ENCODE assay signal across 16 mouse cellular contexts in genomic region chr5:93100906-93101305, GRCm38 (mm10). TPM values are rescaled to one million over a fixed set of nuclear protein-coding genes. Genes with fewer than 3 reads are reported as not detected.
DNase-seq lines count a peak whose midpoint lies in the region; ATAC-seq and TF ChIP-seq lines count a peak whose summit lies in the region.
"Had no signal": no experiment of that assay in that cellular context is flagged by ENCODE, and none has a peak within 500 bp of the region (broad histone marks: within the 10 kb centered on the region; RNA-seq: fewer than 3 reads in every experiment).

No protein-coding gene starts in this region.

- 0 out of 2 replicates have a peak, but pooled peaks cover 5% of the 10 kb centered on the region for H3K36me3 ChIP-seq in intestine, embryonic 14.5 days (ENCODE audit: control insufficient read depth, insufficient read depth, low read length)
- 0 out of 2 replicates have a peak, but pooled peaks cover 4% of the 10 kb centered on the region for H3K36me3 ChIP-seq in intestine, postnatal 0 days (ENCODE audit: control insufficient read depth, insufficient read depth)
- peaks cover 6% of the 10 kb centered on the region; the same call in 1 of the 2 replicates for H3K36me3 ChIP-seq in midbrain, embryonic 11.5 days (ENCODE audit: control insufficient read depth, insufficient read depth, low read length)
- H3K36me3 ChIP-seq in midbrain, postnatal 0 days (ENCODE audit: insufficient read depth, low read length), result no peaks in the 10 kb centered on the region
- no peaks in the 10 kb centered on the region for H3K36me3 ChIP-seq in stomach, embryonic 16.5 days (ENCODE audit: control insufficient read depth, insufficient read depth, low read length)

- no peak for ATAC-seq in intestine, embryonic 14.5 days (replicated peaks; ENCODE audit: low FRiP score, low TSS enrichment, low read depth)
- no peak for ATAC-seq in intestine, postnatal 0 days
- no peak for ATAC-seq in midbrain, embryonic 11.5 days (ENCODE audit: low FRiP score)
- no peak for ATAC-seq in midbrain, postnatal 0 days (ENCODE audit: low FRiP score)
- ATAC-seq in stomach, embryonic 16.5 days (ENCODE audit: insufficient read depth, low FRiP score), result no peak

- H3K4me1 ChIP-seq in intestine, embryonic 14.5 days (replicated peaks; ENCODE audit: control insufficient read depth, insufficient read depth, low read length), result peaks cover 55% of the 10 kb centered on the region
- 0 out of 2 replicates have a peak, but pooled peaks cover 7% of the 10 kb centered on the region for H3K4me1 ChIP-seq in intestine, postnatal 0 days (replicated peaks; ENCODE audit: control insufficient read depth, insufficient read depth, low read length)
- peaks cover 22% of the 10 kb centered on the region for H3K4me1 ChIP-seq in midbrain, embryonic 11.5 days (ENCODE audit: control insufficient read depth, insufficient read depth, low read length)
- H3K4me1 ChIP-seq in midbrain, postnatal 0 days (ENCODE audit: insufficient read depth, low read length), result no peaks in the 10 kb centered on the region
- H3K4me1 ChIP-seq in stomach, embryonic 16.5 days (ENCODE audit: control insufficient read depth, insufficient read depth, low read length), result peaks cover 45% of the 10 kb centered on the region

- 89% methylated on average over 4 of the region's 4 CpGs for WGBS in intestine, embryonic 14.5 days
- 78% methylated on average over 4 of the region's 4 CpGs for WGBS in intestine, postnatal 0 days
- WGBS in midbrain, embryonic 11.5 days, result 77% methylated on average over 4 of the region's 4 CpGs
- 67% methylated on average over 4 of the region's 4 CpGs for WGBS in midbrain, postnatal 0 days
- WGBS in stomach, embryonic 16.5 days, result 79% methylated on average over 4 of the region's 4 CpGs

- no peaks in the 10 kb centered on the region for H3K9me3 ChIP-seq in intestine, embryonic 14.5 days (ENCODE audit: control insufficient read depth, low read length)
- no peaks in the 10 kb centered on the region for H3K9me3 ChIP-seq in intestine, postnatal 0 days (ENCODE audit: control insufficient read depth)
- H3K9me3 ChIP-seq in midbrain, embryonic 11.5 days (ENCODE audit: control insufficient read depth, low read length), result no peaks in the 10 kb centered on the region
- H3K9me3 ChIP-seq in midbrain, postnatal 0 days (ENCODE audit: low read length), result no peaks in the 10 kb centered on the region
- H3K9me3 ChIP-seq in stomach, embryonic 16.5 days (replicated peaks; ENCODE audit: control insufficient read depth, low read length), result no peaks in the 10 kb centered on the region

- peak; percentile 31 for DNase-seq in adrenal gland, adult 2 months
- DNase-seq in adrenal gland, postnatal 36 days, result no peak
- DNase-seq in intestine, embryonic 14.5 days (ENCODE audit: low spot score), result no peak
- peak; percentile 51 for DNase-seq in midbrain, embryonic 11.5 days (ENCODE audit: low spot score, missing footprints)
- DNase-seq in midbrain, postnatal 0 days (ENCODE audit: low spot score), result no peak
- no peak for DNase-seq in adrenal gland, postnatal 10 days
- DNase-seq: cerebellum, adult 11 months; retina, postnatal 1 day; thymus, adult 2 months had no signal

- peak overlapping the region; percentile 62 for H3K27ac ChIP-seq in intestine, embryonic 14.5 days (ENCODE audit: low read depth)
- H3K27ac ChIP-seq in intestine, postnatal 0 days (ENCODE audit: low read depth, low read length), result no peak overlapping the region
- H3K27ac ChIP-seq in midbrain, embryonic 11.5 days (ENCODE audit: low read depth, low read length), result no peak overlapping the region
- H3K27ac ChIP-seq in midbrain, postnatal 0 days (ENCODE audit: low read depth, low read length), result no peak overlapping the region
- peak overlapping the region; percentile 56 for H3K27ac ChIP-seq in stomach, embryonic 16.5 days (ENCODE audit: low read length)
- H3K27ac ChIP-seq: layer of hippocampus, adult 2 months; midbrain, embryonic 10.5 days had no signal

- H3K9ac ChIP-seq in intestine, embryonic 14.5 days (ENCODE audit: low read length), result no peak overlapping the region
- no peak overlapping the region for H3K9ac ChIP-seq in intestine, postnatal 0 days (ENCODE audit: low read depth, low read length)
- H3K9ac ChIP-seq in midbrain, embryonic 11.5 days (ENCODE audit: low read length), result no peak overlapping the region
- H3K9ac ChIP-seq in midbrain, postnatal 0 days (replicated peaks; ENCODE audit: low read length, poor library complexity, severe bottlenecking), result no peak overlapping the region
- H3K9ac ChIP-seq in stomach, embryonic 16.5 days (ENCODE audit: low read length), result no peak overlapping the region

- no peaks in the 10 kb centered on the region for H3K27me3 ChIP-seq in intestine, embryonic 14.5 days (replicated peaks; ENCODE audit: control insufficient read depth, insufficient read depth, low read length)
- H3K27me3 ChIP-seq in intestine, postnatal 0 days (replicated peaks; ENCODE audit: control insufficient read depth, insufficient read depth, low read length), result no peaks in the 10 kb centered on the region
- H3K27me3 ChIP-seq in midbrain, embryonic 11.5 days (ENCODE audit: control insufficient read depth, insufficient read depth, low read length), result no peaks in the 10 kb centered on the region
- H3K27me3 ChIP-seq in midbrain, postnatal 0 days (ENCODE audit: insufficient read depth, low read length), result no peaks in the 10 kb centered on the region
- no peaks in the 10 kb centered on the region for H3K27me3 ChIP-seq in stomach, embryonic 16.5 days (ENCODE audit: control insufficient read depth, insufficient read depth, low read length)

- TF ChIP-seq CTCF in intestine, postnatal 0 days (IDR thresholded peaks at IDR 0.05; ENCODE audit: low read depth), result no peak
- no peak for TF ChIP-seq CTCF in midbrain, postnatal 0 days (IDR thresholded peaks at IDR 0.05)

- H3K4me3 ChIP-seq in intestine, embryonic 14.5 days (ENCODE audit: low read depth, low read length), result no peak overlapping the region
- H3K4me3 ChIP-seq in intestine, postnatal 0 days (ENCODE audit: low read depth, low read length), result no peak overlapping the region
- no peak overlapping the region for H3K4me3 ChIP-seq in midbrain, embryonic 11.5 days (ENCODE audit: low read depth, low read length)
- H3K4me3 ChIP-seq in midbrain, postnatal 0 days (ENCODE audit: low read depth, low read length), result no peak overlapping the region
- H3K4me3 ChIP-seq in stomach, embryonic 16.5 days (replicated peaks; ENCODE audit: low read length), result no peak overlapping the region
- H3K4me3 ChIP-seq: erythroblast, embryonic 14.5 days; layer of hippocampus, adult 2 months; midbrain, embryonic 10.5 days had no signal

- H3K4me2 ChIP-seq in intestine, embryonic 14.5 days (ENCODE audit: low read length), result no peak overlapping the region
- no peak overlapping the region for H3K4me2 ChIP-seq in intestine, postnatal 0 days (replicated peaks; ENCODE audit: low read depth)
- H3K4me2 ChIP-seq in midbrain, embryonic 11.5 days, result no peak overlapping the region
- H3K4me2 ChIP-seq in midbrain, postnatal 0 days (ENCODE audit: low read depth, low read length, poor library complexity, severe bottlenecking), result no peak overlapping the region
- 0 out of 2 replicates have a peak overlapping the region, but pooled peaks have one; percentile 0 for H3K4me2 ChIP-seq in stomach, embryonic 16.5 days (ENCODE audit: low read depth, low read length)

RNA-seq across cellular contexts. Expression of gene Sept11, which starts 7.7 kb away (rescaled TPM):
- 10 to 100 TPM; 41.3 to 51.4 TPM for total RNA-seq in adrenal gland, adult 2 months (2021)
- polyA plus RNA-seq in adrenal gland, adult 2 months (2012; rRNA removed), result 8.4 and 9.4 TPM in 2 replicates
- total RNA-seq in adrenal gland, postnatal 36 days (2021), result 10 to 100 TPM; 37.0 to 46.9 TPM
- polyA plus RNA-seq in intestine, embryonic 14.5 days (2014; fragmentation: Nextera tagmentation; extraction: Ambion mirVana), result 178 and 186 TPM in 2 replicates
- 39.2 and 40.9 TPM in 2 replicates for polyA plus RNA-seq in intestine, postnatal 0 days (2015; fragmentation: Nextera tagmentation; extraction: Ambion mirVana)
- 251 and 269 TPM in 2 replicates for polyA plus RNA-seq in midbrain, embryonic 11.5 days (2014; fragmentation: Nextera tagmentation; extraction: Ambion mirVana)
- 95.9 and 100 TPM in 2 replicates for total RNA-seq in midbrain, postnatal 0 days (2014; rRNA removed)
- 87.7 and 96.0 TPM in 2 replicates for polyA plus RNA-seq in midbrain, postnatal 0 days (2015; fragmentation: Nextera tagmentation; extraction: Ambion mirVana)
- 134 and 146 TPM in 2 replicates for polyA plus RNA-seq in stomach, embryonic 16.5 days (2015; fragmentation: Nextera tagmentation; extraction: Ambion mirVana)
- 10 to 100 TPM; 67.7 to 77.8 TPM for total RNA-seq in adrenal gland, postnatal 10 days (2021)

RNA-seq across cellular contexts. Expression of gene Sowahb, which starts 56.1 kb away (rescaled TPM):
- under 1 TPM in 1 of 2 experiments, not detected in 1; 0.07 TPM for total RNA-seq in adrenal gland, adult 2 months (2021)
- polyA plus RNA-seq in adrenal gland, adult 2 months (2012; rRNA removed), result not detected in 2 replicates
- total RNA-seq in adrenal gland, postnatal 36 days (2021), result not detected
- 3.3 and 3.9 TPM in 2 replicates for polyA plus RNA-seq in intestine, embryonic 14.5 days (2014; fragmentation: Nextera tagmentation; extraction: Ambion mirVana)
- 16.1 and 18.0 TPM in 2 replicates for polyA plus RNA-seq in intestine, postnatal 0 days (2015; fragmentation: Nextera tagmentation; extraction: Ambion mirVana)
- 0.03 and 0.21 TPM in 2 replicates for polyA plus RNA-seq in midbrain, embryonic 11.5 days (2014; fragmentation: Nextera tagmentation; extraction: Ambion mirVana)
- total RNA-seq in midbrain, postnatal 0 days (2014; rRNA removed), result 0.14 and 0.16 TPM in 2 replicates
- polyA plus RNA-seq in midbrain, postnatal 0 days (2015; fragmentation: Nextera tagmentation; extraction: Ambion mirVana), result 0.06 TPM in 1 of 2 replicates, not detected in the other
- 1.8 and 2.0 TPM in 2 replicates for polyA plus RNA-seq in stomach, embryonic 16.5 days (2015; fragmentation: Nextera tagmentation; extraction: Ambion mirVana)
- 1 to 10 TPM in 1 of 2 experiments, under 1 TPM in 1; 0.48 to 1.4 TPM for total RNA-seq in adrenal gland, postnatal 10 days (2021)
- total RNA-seq: granulocyte monocyte progenitor cell, adult 5-6 weeks had no signal
- polyA plus RNA-seq: spleen, adult 2 months had no signal

Comparison
In these comparisons a context has a peak if more than half of its experiments do, and no peak if none do; other contexts are left out.
1. DNase-seq: peak in adrenal gland, adult 2 months (single experiment) and midbrain, embryonic 11.5 days (single experiment); none in adrenal gland, postnatal 36 days (0 of 2), intestine, embryonic 14.5 days (single experiment), midbrain, postnatal 0 days (single experiment) and adrenal gland, postnatal 10 days (single experiment).
2. H3K27ac ChIP-seq: peak in intestine, embryonic 14.5 days (single experiment) and stomach, embryonic 16.5 days (single experiment); none in intestine, postnatal 0 days (single experiment), midbrain, embryonic 11.5 days (single experiment) and midbrain, postnatal 0 days (single experiment).